Mouse (Mus musculus): Measurements from ENCODE around the gene Mansc1.
A peak's percentile ranks its signal among the peaks of the same experiment; 100 is the strongest.
"Not testable (repeated sequence)": the region's sequence is repeated elsewhere in the genome, so short reads cannot be mapped to it uniquely, and the experiment has no call there.

Mansc1 gene

GRCm38 (mm10) chr6:134631947-134632687 lies at the start of gene Mansc1:
Mansc1 (minus strand) TSS chr6:134632488.
- DNase-seq (ENCODE audit: low spot score in 2 of 2): no peak

- DNase-seq (ENCODE audit: low spot score in 2 of 2): not testable (repeated sequence)
Observed at GRCm38 (mm10) chr6:134679330-134679729, 47.0 kb upstream of the Mansc1 start.

GRCm38 (mm10) chr6:134678037-134678436 lies 45.7 kb upstream of the Mansc1 start:
- DNase-seq (ENCODE audit: low spot score in 2 of 2): no peak

DNA sequence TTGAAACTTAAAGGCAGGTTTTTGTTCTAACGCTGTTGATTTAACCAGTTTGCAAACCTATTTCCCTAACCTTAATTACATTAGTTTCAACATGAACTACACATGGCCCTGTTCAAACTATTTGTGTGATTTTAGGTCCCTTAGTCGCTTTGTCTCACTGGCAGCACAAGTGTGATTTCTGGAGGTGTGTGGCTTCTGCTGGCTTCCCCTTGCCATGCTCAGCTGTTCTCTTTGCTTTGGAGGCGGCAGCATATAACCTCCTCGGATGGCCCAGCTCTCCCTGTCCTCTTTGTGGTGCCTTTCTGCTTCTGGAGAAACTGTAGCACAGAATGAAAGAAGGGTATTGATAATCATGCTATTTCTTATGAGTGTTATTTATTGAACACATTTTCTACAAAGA lies 45.2 kb upstream of the Mansc1 start:
- DNase-seq (ENCODE audit: low spot score in 2 of 2): no peak

DNA sequence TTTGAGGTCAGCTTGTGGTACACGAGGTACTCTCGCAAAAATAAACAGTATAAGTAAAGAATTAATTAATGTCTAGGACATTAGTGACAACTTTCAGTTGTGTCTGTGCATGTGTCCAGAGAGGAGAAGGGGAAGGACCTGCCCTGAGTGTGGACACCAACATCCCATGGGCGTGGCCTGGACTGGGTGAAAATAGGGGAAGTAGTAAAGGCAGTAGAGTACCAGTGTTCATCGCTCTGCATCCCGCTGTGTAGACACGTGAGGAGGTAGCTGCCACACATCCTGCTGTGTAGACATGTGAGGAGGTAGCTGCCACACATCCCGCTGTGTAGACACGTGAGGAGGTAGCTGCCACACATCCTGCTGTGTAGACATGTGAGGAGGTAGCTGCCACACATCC lies 41.4 kb upstream of the Mansc1 start:
- not testable (repeated sequence) for DNase-seq (ENCODE audit: low spot score in 2 of 2)

DNA sequence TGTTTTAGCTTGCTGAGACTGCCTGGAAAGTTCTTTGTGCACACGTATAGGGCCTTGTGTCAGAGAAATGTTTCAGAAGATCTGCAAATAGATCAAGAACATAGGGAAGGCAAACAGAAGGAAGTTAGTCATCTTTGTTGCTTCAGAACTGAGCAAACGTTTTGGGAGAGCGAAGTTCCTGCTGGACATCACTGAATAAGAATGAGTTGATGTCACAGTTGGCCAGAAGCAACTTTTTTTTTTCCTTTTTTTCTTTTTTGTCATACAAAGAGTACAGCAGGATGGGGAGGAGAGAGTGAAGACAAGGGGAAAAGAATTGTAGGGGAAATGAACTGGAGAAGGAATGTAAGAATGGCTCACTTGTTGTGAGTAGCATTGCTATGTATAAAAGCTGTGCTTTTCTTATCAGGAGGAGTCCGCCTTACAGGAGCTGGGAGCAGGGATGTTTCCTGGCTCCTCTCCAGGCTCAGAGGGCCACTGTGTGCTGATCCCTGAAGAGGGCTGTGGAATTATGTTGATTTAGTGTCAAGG lies 38.7 kb upstream of the Mansc1 start:
- DNase-seq (ENCODE audit: low spot score in 2 of 2): no peak

DNA sequence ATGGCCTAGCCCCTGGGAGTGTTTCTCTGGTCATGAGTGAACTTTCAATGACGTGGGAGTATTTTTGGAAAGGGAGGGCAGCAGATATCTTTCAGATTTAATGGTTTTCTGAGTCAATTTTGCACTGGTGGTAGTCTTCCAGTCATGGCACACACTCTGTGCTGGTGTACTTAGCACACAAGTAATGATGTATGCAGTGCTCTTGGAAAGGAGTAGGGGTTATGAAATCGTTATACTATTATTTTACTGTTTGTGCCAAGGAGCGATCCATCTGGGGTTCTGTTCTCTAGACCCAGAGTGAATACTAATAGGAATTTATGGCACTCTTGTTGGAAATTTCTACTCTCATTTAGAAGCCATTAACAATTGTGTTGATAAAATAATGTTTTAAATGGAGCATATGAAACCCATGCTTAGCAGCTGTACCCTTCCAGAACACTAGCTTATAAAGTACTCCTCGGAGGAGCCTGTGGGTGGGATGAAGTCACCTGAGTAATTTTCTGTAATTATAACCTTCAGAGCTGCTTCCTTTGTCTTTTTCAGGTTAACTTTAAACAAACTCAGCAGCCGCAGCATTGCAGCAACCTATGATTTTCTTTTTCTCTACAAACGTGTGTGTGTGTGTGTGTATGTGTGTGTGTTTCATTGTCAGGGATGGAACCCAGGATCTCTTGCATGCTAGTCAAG lies 37.0 kb upstream of the Mansc1 start:
- DNase-seq (ENCODE audit: low spot score in 2 of 2): no peak

DNA sequence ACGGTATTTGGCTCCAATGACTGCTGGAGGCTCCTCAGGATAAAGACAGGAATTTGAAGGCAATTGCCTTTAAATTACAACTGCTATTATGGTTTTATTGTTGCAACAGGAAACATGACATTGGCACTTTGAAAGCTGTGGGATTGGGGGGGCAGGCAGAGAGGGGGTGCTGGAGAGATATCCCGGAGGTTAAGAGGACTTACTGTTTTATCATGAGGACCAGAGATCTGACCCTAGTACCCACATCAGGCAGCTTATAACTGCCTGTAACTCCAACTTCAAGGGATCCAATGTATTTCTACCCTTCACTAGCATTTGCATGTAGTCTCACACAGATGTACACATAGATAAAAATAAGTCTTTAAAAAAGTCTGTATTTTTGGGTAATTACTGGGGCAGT lies 36.2 kb upstream of the Mansc1 start:
- DNase-seq (ENCODE audit: low spot score in 2 of 2): no peak

DNA sequence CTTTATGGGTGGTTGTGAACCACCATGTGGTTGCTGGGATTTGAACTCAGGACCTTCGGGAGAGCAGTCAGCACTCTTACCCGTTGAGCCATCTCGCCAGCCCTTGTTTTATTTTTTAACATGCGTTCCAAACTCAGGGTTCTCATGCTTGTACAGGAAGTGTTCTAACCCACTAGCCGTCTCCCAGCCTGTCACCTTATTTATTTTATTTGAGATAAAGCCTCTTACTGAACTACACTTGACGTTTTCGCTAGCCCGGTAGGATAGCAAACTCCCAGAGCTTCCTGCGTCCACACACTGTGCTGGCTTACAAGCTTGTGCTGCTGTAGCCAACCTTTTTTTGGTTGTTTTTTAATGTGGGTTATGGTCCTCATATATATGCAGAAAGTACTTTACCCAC lies 33.5 kb upstream of the Mansc1 start:
- no peak for DNase-seq (ENCODE audit: low spot score in 2 of 2)

GRCm38 (mm10) chr6:134664573-134664972 lies 32.3 kb upstream of the Mansc1 start:
- DNase-seq (ENCODE audit: low spot score in 2 of 2): no peak

DNA sequence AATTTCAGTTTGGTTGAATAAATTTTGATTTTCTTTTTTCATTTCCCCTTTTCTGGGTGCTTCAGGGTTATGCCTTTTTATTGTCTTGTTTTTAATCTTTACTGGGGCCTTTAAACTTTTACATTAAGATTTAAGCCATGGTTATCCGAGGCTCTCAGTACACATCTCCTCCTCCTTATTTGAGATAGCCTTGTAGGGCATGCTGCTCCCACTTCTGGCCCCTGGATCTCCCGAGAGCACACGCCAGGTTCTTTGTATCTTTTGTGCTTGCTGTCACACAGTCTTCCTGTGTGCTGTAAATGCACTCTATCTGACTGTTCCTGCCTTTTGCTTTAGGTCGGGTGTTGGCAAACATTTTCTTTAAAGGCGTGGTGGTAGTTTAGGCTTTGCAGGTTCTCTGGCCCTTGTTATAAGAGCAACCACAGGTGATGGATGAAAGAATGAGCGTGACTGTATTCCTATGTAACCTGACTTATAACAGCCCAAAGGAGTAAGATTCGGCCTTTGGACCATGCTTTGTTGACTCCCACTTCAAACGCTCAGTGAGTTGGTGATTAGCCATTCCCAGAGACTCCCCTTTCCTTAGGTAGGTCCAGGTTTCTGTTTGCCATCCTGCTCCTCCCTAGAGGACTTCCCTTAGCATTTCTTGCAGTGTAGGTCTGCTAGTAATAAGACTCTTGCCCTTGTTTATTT lies 28.6 kb upstream of the Mansc1 start:
- no peak for DNase-seq (ENCODE audit: low spot score in 2 of 2)

DNA sequence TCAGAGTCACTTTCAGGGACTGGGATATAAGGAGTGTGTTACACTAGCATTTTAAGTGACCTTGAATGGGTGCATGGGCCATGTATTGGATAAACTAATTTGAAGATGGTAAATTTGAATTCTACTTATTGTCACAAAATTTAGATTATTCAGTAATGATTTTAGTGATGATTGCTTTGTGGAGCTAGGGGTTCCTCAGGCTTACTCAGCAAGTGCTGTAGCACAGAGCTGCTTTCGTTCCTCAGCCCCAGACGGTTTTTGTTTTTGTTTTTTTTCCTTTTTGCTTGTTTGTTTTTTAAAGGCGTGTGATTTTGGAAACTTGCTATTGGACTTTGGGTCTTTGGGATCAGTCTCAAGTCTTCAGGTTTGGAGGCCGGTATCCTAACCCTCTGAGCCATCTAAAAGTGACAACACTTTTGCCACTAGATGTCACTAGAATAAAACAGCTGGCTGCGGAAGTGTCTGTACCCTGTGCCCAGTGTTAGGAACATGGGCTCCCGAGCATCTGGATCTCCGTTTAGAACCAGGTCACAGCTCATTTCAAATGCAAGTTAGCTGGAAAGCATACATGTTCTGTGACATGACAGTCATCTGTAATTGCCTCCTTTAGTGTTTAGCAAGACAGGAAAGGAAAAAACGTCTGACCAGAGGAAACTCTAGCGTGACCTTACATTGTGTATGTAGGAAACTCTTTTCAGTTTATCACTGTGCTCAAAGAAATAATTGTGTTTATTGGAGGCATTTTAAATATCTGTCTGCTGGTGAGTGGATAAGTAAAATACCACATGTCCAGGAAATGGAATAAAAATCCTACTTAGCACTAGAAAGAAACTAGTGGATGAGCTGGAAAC lies 27.0 kb upstream of the Mansc1 start:
- peak; percentile 21 to 30 for DNase-seq (ENCODE audit: low spot score in 2 of 2)

DNA sequence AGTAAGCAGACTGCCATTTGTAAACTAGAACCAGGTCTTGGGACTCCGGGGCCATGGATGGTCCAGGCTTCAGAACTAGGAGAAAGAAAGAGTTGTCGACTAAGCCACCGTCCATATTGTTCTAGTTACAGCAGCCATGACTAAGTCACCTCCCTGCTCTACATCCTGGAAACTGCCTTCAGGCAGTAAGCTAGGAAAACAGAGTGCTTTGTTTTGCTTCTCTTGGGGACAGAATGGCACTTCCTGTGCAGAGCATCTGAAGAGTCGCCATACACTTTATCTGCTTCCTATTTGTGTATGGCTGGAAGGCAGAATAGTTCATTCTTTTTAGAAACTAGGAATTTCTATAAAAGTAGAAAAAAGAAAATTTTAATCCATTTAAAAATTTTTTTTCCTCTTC lies 24.2 kb upstream of the Mansc1 start:
- no peak for DNase-seq (ENCODE audit: low spot score in 2 of 2)

DNA sequence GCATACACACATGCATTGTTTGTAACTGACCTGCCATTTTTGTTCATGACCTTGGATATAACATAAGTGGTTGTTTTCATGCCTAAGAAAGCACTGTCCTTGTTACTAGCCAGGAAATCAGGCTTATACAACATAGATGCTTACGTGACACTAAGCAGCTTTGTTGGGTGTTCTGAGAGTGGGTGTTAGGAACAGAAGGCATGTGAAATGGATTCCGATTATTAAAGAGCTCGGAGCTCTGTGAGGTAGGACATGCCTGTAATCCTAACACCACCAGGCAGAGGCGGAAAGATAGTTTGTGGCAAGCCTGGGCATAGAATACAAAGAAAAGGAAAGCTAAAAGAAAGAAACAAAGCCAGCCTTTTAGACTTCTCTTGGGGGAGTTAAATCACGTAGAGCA lies 16.1 kb upstream of the Mansc1 start:
- peak in 1 of 2 experiments; percentile 45 for DNase-seq (ENCODE audit: low spot score in 2 of 2)

- DNase-seq (ENCODE audit: low spot score in 2 of 2): no peak
Observed at GRCm38 (mm10) chr6:134647621-134648020, 15.3 kb upstream of the Mansc1 start.

DNA sequence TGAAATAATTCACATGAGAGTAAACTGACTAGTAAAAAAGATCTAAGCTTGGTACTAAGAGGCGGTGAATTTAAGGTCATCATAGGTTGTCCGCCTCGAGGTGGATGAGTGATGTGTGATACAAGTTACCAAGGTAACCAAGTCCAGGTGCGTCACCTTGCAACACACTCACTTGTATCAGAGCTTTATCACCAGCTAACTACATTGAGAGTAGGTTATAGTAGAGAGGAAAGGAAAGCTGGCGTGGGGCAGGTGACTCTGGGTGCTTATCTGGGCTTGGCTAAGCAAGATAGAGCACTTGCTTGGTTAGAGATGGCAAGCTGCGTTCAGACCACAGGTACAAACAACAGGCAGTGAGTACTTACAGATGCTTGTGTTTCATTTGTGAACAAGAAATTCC lies 14.5 kb upstream of the Mansc1 start:
- DNase-seq (ENCODE audit: low spot score in 2 of 2): no peak

GRCm38 (mm10) chr6:134643296-134643695 lies 11.0 kb upstream of the Mansc1 start:
- DNase-seq (ENCODE audit: low spot score in 2 of 2): no peak

DNA sequence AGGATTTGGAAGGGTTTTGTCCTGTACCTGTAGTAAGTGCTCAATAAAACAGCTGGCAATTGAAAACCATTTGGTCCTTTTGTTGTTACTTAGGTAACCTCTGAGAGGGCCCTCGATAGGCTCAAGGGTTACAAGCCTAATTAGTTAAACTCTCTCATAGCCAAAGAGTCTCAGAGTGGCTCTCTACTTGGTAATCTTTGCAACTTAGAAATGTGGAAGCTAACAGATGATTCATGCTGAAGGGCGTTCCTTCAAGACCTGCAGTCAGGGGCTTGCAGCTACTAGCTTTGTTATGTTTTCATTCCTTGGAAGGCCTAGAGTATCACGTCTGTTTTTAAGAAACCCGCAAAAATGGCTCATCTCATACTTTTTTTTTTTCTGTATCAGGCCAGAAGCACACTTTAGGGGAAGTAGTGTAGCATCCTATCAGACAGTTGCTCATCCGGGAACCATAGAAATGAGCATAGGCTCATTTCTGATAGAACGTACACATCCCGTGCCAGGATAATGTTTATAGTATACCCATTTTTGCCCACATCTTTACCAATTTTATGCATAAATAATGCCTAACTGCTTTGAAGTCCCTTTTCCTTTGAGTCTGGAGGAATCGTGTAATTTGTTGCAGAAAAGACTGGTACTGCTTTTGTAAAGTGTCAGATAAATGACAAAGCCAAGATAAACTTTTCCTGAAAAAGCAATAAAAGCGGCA lies 9.6 kb upstream of the Mansc1 start:
- no peak for DNase-seq (ENCODE audit: low spot score in 2 of 2)

DNA sequence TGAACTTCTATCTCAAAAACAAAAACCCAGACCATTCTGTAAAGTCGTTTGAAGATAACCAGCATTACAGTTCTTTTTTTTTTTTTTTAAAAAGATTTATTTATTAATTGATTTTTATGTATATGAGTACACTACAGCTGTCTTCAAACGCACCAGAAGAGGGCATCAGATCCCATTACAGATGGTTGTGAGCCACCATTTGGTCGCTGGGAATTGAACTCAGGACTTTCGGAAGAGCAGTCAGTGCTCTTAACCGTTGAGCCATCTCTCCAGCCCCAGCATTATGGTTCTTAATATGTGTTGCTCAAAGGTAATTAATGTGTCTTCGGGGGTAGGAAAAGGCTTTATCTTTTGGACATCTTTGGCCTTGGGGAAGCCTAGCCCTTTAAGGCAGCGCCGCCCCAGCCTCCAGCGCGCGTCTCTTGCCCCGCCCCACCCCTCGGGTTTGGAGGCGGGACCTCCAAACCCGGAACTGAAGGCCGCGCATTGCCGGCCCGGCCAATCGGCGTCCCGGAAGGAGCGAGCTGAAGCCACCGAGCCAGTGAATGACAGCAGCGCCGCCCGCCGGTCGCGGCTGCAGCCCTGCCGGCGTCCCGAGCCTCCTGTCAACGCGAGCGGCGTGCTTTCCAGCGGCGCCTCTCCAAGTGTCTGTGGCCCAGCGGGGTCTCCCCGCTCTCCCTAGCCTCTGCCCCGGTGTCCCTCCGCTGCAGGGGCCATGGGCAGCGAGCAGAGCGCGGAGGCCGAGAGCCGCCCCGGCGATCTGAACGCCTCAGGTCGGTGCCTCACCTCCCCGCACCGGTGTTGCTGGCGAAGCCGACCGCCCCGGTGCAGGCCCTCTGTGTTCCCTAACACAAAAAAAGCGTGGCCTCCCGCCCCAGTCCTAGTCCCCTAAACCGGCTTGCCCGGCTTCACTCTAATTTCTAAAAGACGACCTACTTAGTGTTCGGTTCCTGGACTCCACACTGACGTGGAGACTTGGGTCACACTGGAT lies 8.5 kb upstream of the Mansc1 start:
- DNase-seq (ENCODE audit: low spot score in 2 of 2): peak; percentile 93

DNA sequence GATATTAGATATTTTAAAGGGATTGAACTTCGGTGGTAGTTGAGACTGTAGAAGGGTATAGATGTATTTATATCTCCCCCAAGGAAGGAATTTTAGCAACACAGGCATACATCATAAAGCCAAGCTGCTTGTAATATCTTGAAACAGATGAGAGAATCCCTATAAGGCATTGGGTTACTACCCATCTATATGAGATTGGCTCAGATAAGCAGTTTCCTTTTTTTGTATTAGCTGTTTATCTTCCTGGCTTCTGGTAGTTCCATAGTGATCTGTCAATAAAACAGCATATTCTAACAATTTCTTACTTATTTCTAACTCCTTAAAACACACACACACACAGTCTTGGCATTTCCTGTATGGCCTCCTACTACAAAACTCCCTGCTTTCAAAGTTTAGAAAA lies 7.6 kb upstream of the Mansc1 start:
- no peak for DNase-seq (ENCODE audit: low spot score in 2 of 2)

Measured in right cerebral cortex, postnatal 36 days (tissue).